Mouse (Mus musculus) erythroblast, embryonic 14.5 days (primary cell): ENCODE data around the gene Zfp607b. TPM values are rescaled to one million over a fixed set of nuclear protein-coding genes. Genes with fewer than 3 reads are reported as not detected.
A peak's percentile ranks its signal among the peaks of the same experiment; 100 is the strongest.

Source experiments
- H3K27me3 ChIP-seq: 2 replicates; pipeline ENCODE4 v1.6.1; 2012; ENCODE audit warnings: inconsistent platforms; ENCODE audit not compliant: control insufficient read depth
- H3K36me3 ChIP-seq: 2 replicates; pipeline ENCODE4 v1.6.1; 2012; ENCODE audit warnings: mild to moderate bottlenecking, inconsistent platforms; ENCODE audit not compliant: control insufficient read depth
- H3K4me1 ChIP-seq: 2 replicates; pipeline ENCODE4 v1.6.1; 2012; ENCODE audit warnings: inconsistent platforms; ENCODE audit not compliant: control insufficient read depth
- H3K4me3 ChIP-seq: replicated peaks from 2 replicates; pipeline ENCODE3; 2012; ENCODE audit warnings: moderate library complexity, mild to moderate bottlenecking, inconsistent platforms
- H3K9me3 ChIP-seq: 2 replicates; pipeline ENCODE4 v1.6.1; 2012; ENCODE audit warnings: low read length, inconsistent platforms, mixed read lengths; ENCODE audit not compliant: control insufficient read depth
- GATA1 ChIP-seq: IDR thresholded peaks from 2 replicates; pipeline ENCODE4 v1.6.1; 2012; ENCODE audit warnings: low read length, inconsistent platforms, mixed read lengths
- TAL1 ChIP-seq: IDR thresholded peaks from 3 replicates; pipeline ENCODE4 v1.6.1; 2012; ENCODE audit warnings: low read length, inconsistent platforms, mixed read lengths
- polyA plus RNA-seq: library from polyadenylated mRNA; stranded (reverse); fragments of >175 nt; gene quantifications from 2 replicates; pipeline ENCODE4 v1.2.3, GENCODE M21; 2012

Gene Zfp607b
- polyA plus RNA-seq, 1 experiment, result not detected

- H3K27me3 ChIP-seq, result peaks cover 77% of the 10 kb centered on the region
- H3K4me1 ChIP-seq, result peaks cover 31% of the 10 kb centered on the region
- no peak for TF ChIP-seq GATA1
- TF ChIP-seq TAL1, result no peak
- H3K36me3 ChIP-seq, result no peaks in the 10 kb centered on the region
- H3K9me3 ChIP-seq, result peaks cover 6% of the 10 kb centered on the region; the same call in 1 of the 2 replicates
- H3K4me3 ChIP-seq, result no peak overlapping the region
These were observed 33.6 kb upstream of the Zfp607b start for GRCm38 (mm10) chr7:27655545-27655944.

GRCm38 (mm10) chr7:27656600-27656999, 32.5 kb upstream of the Zfp607b start:
- peaks cover 75% of the 10 kb centered on the region for H3K27me3 ChIP-seq
- peaks cover 31% of the 10 kb centered on the region for H3K4me1 ChIP-seq
- TF ChIP-seq TAL1 (no peak), GATA1 (no peak)

GRCm38 (mm10) chr7:27657824-27658395, 31.2 kb upstream of the Zfp607b start:
- Histone ChIP-seq H3K4me1 (peaks cover 33% of the 10 kb centered on the region), H3K36me3 (no peaks in the 10 kb centered on the region), H3K27me3 (peaks cover 68% of the 10 kb centered on the region), H3K9me3 (peaks cover 3% of the 10 kb centered on the region; the same call in 1 of the 2 replicates), H3K4me3 (peak overlapping the region; percentile 38)
- TF ChIP-seq GATA1 (no peak), TAL1 (no peak)

More at GRCm38 (mm10) chr7:27656600-27656999, 32.5 kb upstream of the Zfp607b start:
- no peaks in the 10 kb centered on the region for H3K36me3 ChIP-seq
- no peak overlapping the region for H3K4me3 ChIP-seq
- peaks cover 6% of the 10 kb centered on the region; the same call in 1 of the 2 replicates for H3K9me3 ChIP-seq

GRCm38 (mm10) chr7:27658712-27659663, 30.2 kb upstream of the Zfp607b start:
- H3K9me3 ChIP-seq, result no peaks in the 10 kb centered on the region
- H3K4me1 ChIP-seq, result peaks cover 30% of the 10 kb centered on the region
- H3K36me3 ChIP-seq, result no peaks in the 10 kb centered on the region
- H3K27me3 ChIP-seq, result peaks cover 62% of the 10 kb centered on the region
- peak overlapping the region; percentile 38 for H3K4me3 ChIP-seq
- TF ChIP-seq GATA1, result no peak

GRCm38 (mm10) chr7:27662038-27662437, 27.1 kb upstream of the Zfp607b start:
- H3K4me3 ChIP-seq, result no peak overlapping the region
- peaks cover 28% of the 10 kb centered on the region for H3K4me1 ChIP-seq
- no peaks in the 10 kb centered on the region for H3K36me3 ChIP-seq
- H3K27me3 ChIP-seq, result peaks cover 35% of the 10 kb centered on the region
- H3K9me3 ChIP-seq, result no peaks in the 10 kb centered on the region
- TF ChIP-seq TAL1, result no peak
- no peak for TF ChIP-seq GATA1

GRCm38 (mm10) chr7:27673064-27673574, 16.0 kb upstream of the Zfp607b start:
- Histone ChIP-seq H3K4me3 (peak overlapping the region; percentile 82), H3K4me1 (peaks cover 28% of the 10 kb centered on the region), H3K36me3 (no peaks in the 10 kb centered on the region; the same call in 1 of the 2 replicates), H3K9me3 (no peaks in the 10 kb centered on the region), H3K27me3 (peaks cover 19% of the 10 kb centered on the region)
- TF ChIP-seq TAL1, result no peak
- no peak for TF ChIP-seq GATA1

GRCm38 (mm10) chr7:27673575-27674131, 15.5 kb upstream of the Zfp607b start:
- peaks cover 19% of the 10 kb centered on the region for H3K27me3 ChIP-seq
- peak overlapping the region; percentile 82 for H3K4me3 ChIP-seq
- H3K4me1 ChIP-seq, result peaks cover 28% of the 10 kb centered on the region
- H3K9me3 ChIP-seq, result no peaks in the 10 kb centered on the region
- TF ChIP-seq TAL1 (no peak), GATA1 (no peak)
- H3K36me3 ChIP-seq, result no peaks in the 10 kb centered on the region; the same call in 1 of the 2 replicates

- TF ChIP-seq TAL1 (no peak), GATA1 (no peak)
- H3K36me3 ChIP-seq, result no peaks in the 10 kb centered on the region; the same call in 1 of the 2 replicates
- peaks cover 19% of the 10 kb centered on the region for H3K27me3 ChIP-seq
These were observed 15.0 kb upstream of the Zfp607b start for GRCm38 (mm10) chr7:27674195-27674521.

GRCm38 (mm10) chr7:27674522-27675221, 14.5 kb upstream of the Zfp607b start, which contains the start of gene Map3k10:
Gene Map3k10 (minus strand): TSS chr7:27674598.
- Histone ChIP-seq H3K9me3 (no peaks in the 10 kb centered on the region), H3K36me3 (no peaks in the 10 kb centered on the region; the same call in 1 of the 2 replicates), H3K27me3 (peaks cover 19% of the 10 kb centered on the region), H3K4me3 (peak within 1 kb of the TSS; percentile 82), H3K4me1 (peaks cover 28% of the 10 kb centered on the region)
- TF ChIP-seq TAL1, result no peak
- TF ChIP-seq GATA1, result no peak

More at GRCm38 (mm10) chr7:27674195-27674521, 15.0 kb upstream of the Zfp607b start:
- Histone ChIP-seq H3K4me1 (peaks cover 28% of the 10 kb centered on the region), H3K4me3 (peak overlapping the region; percentile 82), H3K9me3 (no peaks in the 10 kb centered on the region)
